Mouse (Mus musculus): Measurements from ENCODE around the gene Pphln1.

The Pphln1 gene

GRCm38 (mm10) chr15:93539415-93539814 lies 141.3 kb downstream of the Pphln1 start:
- no peak for DNase-seq (ENCODE audit: low read depth, low spot score)

Data from mesoderm, embryonic 11.5 days (tissue).